Mouse (Mus musculus) embryonic facial prominence, embryonic 11.5 days (tissue): Measurements from ENCODE around the gene Gm20388. TPM values are rescaled to one million over a fixed set of nuclear protein-coding genes. Genes with fewer than 3 reads are reported as not detected.
A peak's percentile ranks its signal among the peaks of the same experiment; 100 is the strongest.

Source experiments
- ATAC-seq: fragments of 200-750 bp; cut with Nextera tagmentation; replicated peaks from 2 replicates; pipeline ENCODE4 v1.8.0; 2017; ENCODE audit warnings: low read depth; ENCODE audit not compliant: insufficient number of reproducible peaks, low FRiP score, low TSS enrichment
- DNase-seq: peaks from one replicate; pipeline ENCODE4 v3.0.0-alpha.2; 2015; ENCODE audit warnings: low spot score
- H3K27ac ChIP-seq: fragments of 300-500 bp; sonication (generic); replicated peaks from 2 replicates; pipeline ENCODE4 v1.5.1; 2014; ENCODE audit warnings: mild to moderate bottlenecking, low read depth, low read length, control low read depth
- H3K27me3 ChIP-seq: fragments of 300-500 bp; sonication (generic); 2 replicates; pipeline ENCODE4 v1.6.1; 2014; ENCODE audit warnings: mild to moderate bottlenecking, low read length, moderate library complexity, mixed read lengths; ENCODE audit not compliant: control insufficient read depth, insufficient read depth
- H3K36me3 ChIP-seq: fragments of 300-500 bp; sonication (generic); replicated peaks from 2 replicates; pipeline ENCODE4 v1.6.1; 2014; ENCODE audit warnings: low read depth, mild to moderate bottlenecking, low read length, moderate library complexity, mixed read lengths; ENCODE audit not compliant: control insufficient read depth, insufficient read depth
- H3K4me1 ChIP-seq: fragments of 300-500 bp; sonication (generic); 2 replicates; pipeline ENCODE4 v1.6.1; 2014; ENCODE audit warnings: low read length, mixed read lengths; ENCODE audit not compliant: control insufficient read depth, insufficient read depth
- H3K4me2 ChIP-seq: fragments of 300-500 bp; sonication (generic); 2 replicates; pipeline ENCODE4 v1.6.1; 2014; ENCODE audit warnings: low read depth, mild to moderate bottlenecking, control low read depth, low read length, moderate library complexity
- H3K4me3 ChIP-seq: fragments of 300-500 bp; sonication (generic); 2 replicates; pipeline ENCODE4 v1.5.1; 2014; ENCODE audit warnings: low read depth, low read length, control low read depth
- H3K9ac ChIP-seq: fragments of 300-500 bp; sonication (generic); replicated peaks from 2 replicates; pipeline ENCODE4 v1.6.1; 2014; ENCODE audit warnings: mild to moderate bottlenecking, control low read depth, low read length
- H3K9me3 ChIP-seq: fragments of 300-500 bp; sonication (generic); replicated peaks from 2 replicates; pipeline ENCODE4 v1.6.1; 2016; ENCODE audit warnings: mild to moderate bottlenecking, low read length, inconsistent platforms, mixed read lengths; ENCODE audit not compliant: control insufficient read depth
- WGBS: fragments of 180-500 bp; shearing (Covaris S2); extraction: QIAGEN DNeasy Blood & Tissue Kit; methylation state at CpG from one replicate; pipeline ENCODE4 v1.1.7; 2014; 5-methylcytosine and 5-hydroxymethylcytosine counted together
- polyA plus RNA-seq: library from polyadenylated mRNA; unstranded; fragments of >200 nt; fragmentation: Nextera tagmentation; extraction: Ambion mirVana; gene quantifications from 2 replicates; pipeline ENCODE4 v1.2.1, GENCODE M21; 2014

Gm20388 gene
- polyA plus RNA-seq, 1 experiment from 2014 or later: 3.1 TPM

DNA sequence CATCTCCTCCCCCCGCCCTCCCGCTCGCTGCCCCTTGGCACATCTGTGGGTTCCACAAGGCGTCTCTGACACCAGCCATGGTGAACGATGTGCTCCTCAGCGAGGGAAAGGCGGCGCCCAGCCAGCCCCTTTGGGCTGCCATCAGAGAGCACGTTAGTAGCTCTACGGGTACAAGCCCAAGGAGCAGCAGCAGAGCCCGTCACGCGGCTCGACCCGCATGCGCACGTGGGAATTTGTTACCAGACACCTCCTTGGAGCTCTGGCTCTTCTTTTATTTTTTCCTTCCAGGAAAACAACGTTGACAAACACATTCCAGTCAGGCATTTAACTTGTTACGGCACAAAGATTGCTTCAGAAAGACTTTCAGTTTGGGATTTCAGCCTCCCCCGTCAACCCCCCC is 1765.1 kb downstream of the Gm20388 start:
- H3K36me3 ChIP-seq: no peaks in the 10 kb centered on the region
- ATAC-seq (no peak), DNase-seq (no peak)
- no peaks in the 10 kb centered on the region for H3K9me3 ChIP-seq
- no peak overlapping the region for H3K4me2 ChIP-seq
- H3K4me3 ChIP-seq: no peak overlapping the region
- no peaks in the 10 kb centered on the region for H3K4me1 ChIP-seq
- WGBS: 52% methylated on average over 20 of the region's 20 CpGs
- no peak overlapping the region for H3K27ac ChIP-seq
- H3K27me3 ChIP-seq: no peaks in the 10 kb centered on the region
- no peak overlapping the region for H3K9ac ChIP-seq

DNA sequence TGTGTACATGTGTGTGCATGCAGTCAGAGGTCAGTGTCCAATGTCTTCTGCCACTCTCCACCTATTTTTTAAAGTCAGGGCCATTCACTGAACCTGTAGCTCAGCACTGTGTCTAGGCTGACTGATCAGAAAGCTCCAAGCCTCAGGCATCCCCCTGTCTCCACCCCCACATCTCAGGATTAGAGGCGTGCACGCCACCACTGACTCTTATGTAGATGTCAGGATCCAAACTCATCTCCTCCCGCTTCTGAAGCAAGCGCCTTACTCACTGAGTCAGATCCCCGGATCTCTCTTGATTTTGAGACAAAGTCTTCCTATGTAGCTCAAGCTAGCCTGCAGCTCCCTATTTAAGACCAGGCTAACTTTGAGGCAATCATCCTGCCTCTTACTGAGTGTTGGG is 1768.1 kb downstream of the Gm20388 start:
- no peak overlapping the region for H3K4me3 ChIP-seq
- H3K9me3 ChIP-seq: no peaks in the 10 kb centered on the region
- H3K4me2 ChIP-seq: no peak overlapping the region
- H3K9ac ChIP-seq: no peak overlapping the region
- H3K36me3 ChIP-seq: no peaks in the 10 kb centered on the region
- ATAC-seq: no peak
- no peak for DNase-seq
- no peaks in the 10 kb centered on the region for H3K27me3 ChIP-seq
- 60% methylated on average over 5 of the region's 5 CpGs for WGBS
- H3K4me1 ChIP-seq: no peaks in the 10 kb centered on the region
- no peak overlapping the region for H3K27ac ChIP-seq

- DNase-seq: no peak
- no peak for ATAC-seq
- no peaks in the 10 kb centered on the region for H3K36me3 ChIP-seq
- no peak overlapping the region for H3K4me3 ChIP-seq
- no peak overlapping the region for H3K9ac ChIP-seq
- no peak overlapping the region for H3K4me2 ChIP-seq
- WGBS: 87% methylated on average over 4 of the region's 4 CpGs
- H3K27ac ChIP-seq: no peak overlapping the region
- H3K9me3 ChIP-seq: no peaks in the 10 kb centered on the region
- H3K4me1 ChIP-seq: no peaks in the 10 kb centered on the region
- no peaks in the 10 kb centered on the region for H3K27me3 ChIP-seq
Observed at GRCm38 (mm10) chr8:121680896-121681295, 1770.3 kb downstream of the Gm20388 start.

- H3K27ac ChIP-seq: no peak overlapping the region
- H3K4me1 ChIP-seq: no peaks in the 10 kb centered on the region
- WGBS: 58% methylated on average over 10 of the region's 10 CpGs
- H3K9ac ChIP-seq: no peak overlapping the region
- H3K9me3 ChIP-seq: no peaks in the 10 kb centered on the region
- no peak overlapping the region for H3K4me3 ChIP-seq
- H3K27me3 ChIP-seq: no peaks in the 10 kb centered on the region
- H3K36me3 ChIP-seq: no peaks in the 10 kb centered on the region
- no peak overlapping the region for H3K4me2 ChIP-seq
- DNase-seq (no peak), ATAC-seq (no peak)
Observed at GRCm38 (mm10) chr8:121681457-121681856, 1770.8 kb downstream of the Gm20388 start.

GRCm38 (mm10) chr8:121683083-121683832 is 1772.6 kb downstream of the Gm20388 start:
- no peak overlapping the region for H3K4me3 ChIP-seq
- peaks cover 2% of the 10 kb centered on the region; the same call in 1 of the 2 replicates for H3K4me1 ChIP-seq
- H3K4me2 ChIP-seq: no peak overlapping the region
- no peak overlapping the region for H3K27ac ChIP-seq
- DNase-seq (no peak), ATAC-seq (no peak)
- H3K9ac ChIP-seq: no peak overlapping the region
- WGBS: 75% methylated on average over 10 of the region's 10 CpGs
- no peaks in the 10 kb centered on the region for H3K9me3 ChIP-seq
- H3K36me3 ChIP-seq: no peaks in the 10 kb centered on the region
- H3K27me3 ChIP-seq: no peaks in the 10 kb centered on the region

- DNase-seq (peak; percentile 50), ATAC-seq (no peak)
- H3K4me3 ChIP-seq: no peak overlapping the region
- no peak overlapping the region for H3K9ac ChIP-seq
- no peaks in the 10 kb centered on the region for H3K9me3 ChIP-seq
- WGBS: 22% methylated on average over 4 of the region's 4 CpGs
- H3K27me3 ChIP-seq: no peaks in the 10 kb centered on the region
- no peak overlapping the region for H3K4me2 ChIP-seq
- no peaks in the 10 kb centered on the region for H3K36me3 ChIP-seq
- no peak overlapping the region for H3K27ac ChIP-seq
- peaks cover 4% of the 10 kb centered on the region; the same call in 1 of the 2 replicates for H3K4me1 ChIP-seq
Observed at GRCm38 (mm10) chr8:121685419-121685818, 1774.8 kb downstream of the Gm20388 start.

DNA sequence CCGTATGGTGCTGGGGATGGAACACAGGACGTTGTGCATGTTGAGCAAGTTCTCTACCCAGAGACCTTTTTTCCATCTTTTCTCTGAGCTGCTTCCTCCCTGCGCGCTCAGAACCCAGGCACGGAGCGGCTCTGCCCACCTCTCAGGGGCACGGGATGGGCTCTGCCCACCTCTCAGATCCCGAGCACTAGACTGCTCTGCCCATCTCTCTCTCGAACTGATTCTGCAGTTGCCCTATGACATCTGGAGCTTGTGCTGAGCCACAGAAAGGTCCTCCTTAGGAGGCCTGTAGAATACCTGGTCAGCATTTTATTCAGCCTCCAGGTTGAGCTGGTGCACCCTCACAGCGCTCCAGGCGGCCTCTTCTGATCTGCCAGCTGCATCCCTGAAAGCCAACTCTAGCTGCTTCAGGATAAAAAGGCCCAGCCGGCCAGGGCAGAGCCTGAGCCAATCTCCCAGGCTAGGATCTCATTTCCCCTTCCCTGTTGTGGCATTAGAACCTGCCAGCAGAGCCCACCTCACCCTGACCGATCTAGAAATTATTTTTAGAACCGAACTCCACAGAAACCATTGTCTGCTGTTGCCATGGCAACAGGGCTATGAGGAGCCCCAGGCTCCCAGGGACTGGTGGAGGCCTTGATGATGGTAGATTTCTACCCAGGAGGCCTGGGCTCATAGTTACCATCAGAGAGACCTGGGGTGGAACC is 1777.0 kb downstream of the Gm20388 start:
- Histone ChIP-seq H3K4me3 (no peak overlapping the region), H3K4me2 (no peak overlapping the region), H3K27ac (no peak overlapping the region), H3K9me3 (no peaks in the 10 kb centered on the region), H3K27me3 (no peaks in the 10 kb centered on the region), H3K4me1 (peaks cover 4% of the 10 kb centered on the region; the same call in 1 of the 2 replicates), H3K9ac (no peak overlapping the region; the same call in 1 of the 2 replicates), H3K36me3 (no peaks in the 10 kb centered on the region)
- DNase-seq (peak; percentile 52), ATAC-seq (no peak)
- 52% methylated on average over 14 of the region's 14 CpGs for WGBS

DNA sequence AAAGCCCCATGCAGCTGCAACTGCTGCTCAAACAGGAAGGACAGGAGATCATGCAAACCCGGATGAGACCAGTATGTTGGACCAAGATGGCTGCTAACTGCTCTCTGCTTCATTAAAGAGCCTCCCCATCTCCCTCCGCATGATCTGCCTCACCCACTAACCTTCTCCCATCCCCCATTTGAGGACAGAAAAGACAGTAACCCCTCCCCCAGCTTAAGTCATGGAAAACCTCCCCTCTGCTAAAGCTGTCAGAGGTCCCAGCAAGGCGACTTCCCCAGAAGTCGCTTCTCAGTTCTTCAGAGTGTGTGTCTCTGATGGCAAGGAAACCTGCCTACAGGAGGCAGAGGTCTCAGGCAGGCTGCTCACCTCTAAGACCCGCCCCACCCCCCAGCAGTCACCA is 1777.9 kb downstream of the Gm20388 start:
- WGBS: 30% methylated on average over 5 of the region's 5 CpGs
- Histone ChIP-seq H3K4me2 (no peak overlapping the region), H3K27ac (no peak overlapping the region), H3K36me3 (no peaks in the 10 kb centered on the region), H3K4me1 (peaks cover 4% of the 10 kb centered on the region; the same call in 1 of the 2 replicates), H3K9ac (no peak overlapping the region), H3K27me3 (no peaks in the 10 kb centered on the region), H3K4me3 (no peak overlapping the region), H3K9me3 (no peaks in the 10 kb centered on the region)
- ATAC-seq: no peak
- no peak for DNase-seq
